Mouse (Mus musculus): ENCODE measurements around the gene Cdc42ep2. TPM values are rescaled to one million over a fixed set of nuclear protein-coding genes. Genes with fewer than 3 reads are reported as not detected.

Gene Cdc42ep2
- polyA plus RNA-seq, 1 experiment from 2014 or later, result 1.8 TPM

DNA sequence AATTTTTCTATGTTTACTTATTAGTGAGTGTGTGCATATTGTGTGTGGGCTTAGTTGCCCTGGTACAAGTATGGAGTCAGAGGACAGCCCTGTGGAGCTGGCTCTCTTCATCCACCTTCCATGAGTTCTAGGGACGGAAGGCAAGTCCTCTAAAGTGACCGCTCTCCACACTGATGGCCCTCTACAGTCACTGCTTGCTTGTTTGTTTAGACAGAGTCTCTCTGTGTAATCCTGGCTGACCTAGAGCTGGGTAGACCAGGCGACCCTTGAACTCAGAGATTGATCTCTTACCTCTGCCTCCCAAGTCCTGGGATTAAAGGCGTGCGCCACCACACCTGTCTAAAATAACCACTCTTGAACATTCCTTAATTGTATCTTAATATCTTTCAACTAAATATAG is 32.8 kb upstream of the Cdc42ep2 start:
- Histone ChIP-seq H3K27me3 (ENCODE audit: control insufficient read depth, insufficient read depth, low read length) (no peaks in the 10 kb centered on the region), H3K9me3 (ENCODE audit: control insufficient read depth, low read length) (no peaks in the 10 kb centered on the region), H3K27ac (ENCODE audit: low read depth, low read length) (no peak overlapping the region), H3K4me2 (ENCODE audit: low read depth, low read length, severe bottlenecking) (no peak overlapping the region), H3K4me1 (replicated peaks; ENCODE audit: control insufficient read depth, insufficient read depth, low read length) (peaks cover 4% of the 10 kb centered on the region; the same call in 1 of the 2 replicates), H3K36me3 (ENCODE audit: control insufficient read depth, insufficient read depth, low read length) (peaks cover 3% of the 10 kb centered on the region; the same call in 1 of the 2 replicates), H3K9ac (ENCODE audit: low read length) (no peak overlapping the region), H3K4me3 (ENCODE audit: low read depth, low read length) (no peak overlapping the region)
- WGBS, result 89% methylated on average over 5 of the region's 5 CpGs
- no peak for ATAC-seq (replicated peaks; ENCODE audit: low FRiP score)
- DNase-seq (ENCODE audit: low spot score), result no peak

DNA sequence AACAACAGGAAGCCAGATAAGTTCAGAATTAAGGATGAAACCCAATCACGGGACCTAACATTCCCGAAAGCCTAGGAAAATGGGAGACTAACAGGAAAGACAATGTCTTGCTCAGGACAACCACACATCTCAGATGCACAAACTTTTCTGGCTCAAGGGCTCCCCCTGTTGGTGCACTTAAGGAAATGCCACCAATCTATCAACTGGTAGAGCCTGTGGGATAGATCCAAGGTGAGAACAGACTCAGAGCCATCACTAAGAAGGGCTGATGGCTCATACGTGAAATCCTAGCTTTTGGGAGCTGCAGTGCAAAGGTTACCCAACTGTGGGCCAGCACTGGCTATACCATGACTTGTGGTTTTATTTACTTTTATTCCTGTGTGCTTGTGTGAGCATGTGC is 32.1 kb upstream of the Cdc42ep2 start:
- 0 out of 2 replicates have a peak, but pooled peaks cover 2% of the 10 kb centered on the region for H3K4me1 ChIP-seq (replicated peaks; ENCODE audit: control insufficient read depth, insufficient read depth, low read length)
- H3K27ac ChIP-seq (ENCODE audit: low read depth, low read length), result no peak overlapping the region
- no peaks in the 10 kb centered on the region for H3K9me3 ChIP-seq (ENCODE audit: control insufficient read depth, low read length)
- H3K4me3 ChIP-seq (ENCODE audit: low read depth, low read length), result no peak overlapping the region
- WGBS, result 35% methylated on average over 3 of the region's 3 CpGs
- ATAC-seq (replicated peaks; ENCODE audit: low FRiP score) (0 out of 2 replicates have a peak, but pooled peaks have one; percentile 58), DNase-seq (ENCODE audit: low spot score) (peak; percentile 87)
- no peak overlapping the region for H3K9ac ChIP-seq (ENCODE audit: low read length)
- peaks cover 5% of the 10 kb centered on the region; the same call in 1 of the 2 replicates for H3K36me3 ChIP-seq (ENCODE audit: control insufficient read depth, insufficient read depth, low read length)
- H3K4me2 ChIP-seq (ENCODE audit: low read depth, low read length, severe bottlenecking), result no peak overlapping the region
- no peaks in the 10 kb centered on the region for H3K27me3 ChIP-seq (ENCODE audit: control insufficient read depth, insufficient read depth, low read length)

DNA sequence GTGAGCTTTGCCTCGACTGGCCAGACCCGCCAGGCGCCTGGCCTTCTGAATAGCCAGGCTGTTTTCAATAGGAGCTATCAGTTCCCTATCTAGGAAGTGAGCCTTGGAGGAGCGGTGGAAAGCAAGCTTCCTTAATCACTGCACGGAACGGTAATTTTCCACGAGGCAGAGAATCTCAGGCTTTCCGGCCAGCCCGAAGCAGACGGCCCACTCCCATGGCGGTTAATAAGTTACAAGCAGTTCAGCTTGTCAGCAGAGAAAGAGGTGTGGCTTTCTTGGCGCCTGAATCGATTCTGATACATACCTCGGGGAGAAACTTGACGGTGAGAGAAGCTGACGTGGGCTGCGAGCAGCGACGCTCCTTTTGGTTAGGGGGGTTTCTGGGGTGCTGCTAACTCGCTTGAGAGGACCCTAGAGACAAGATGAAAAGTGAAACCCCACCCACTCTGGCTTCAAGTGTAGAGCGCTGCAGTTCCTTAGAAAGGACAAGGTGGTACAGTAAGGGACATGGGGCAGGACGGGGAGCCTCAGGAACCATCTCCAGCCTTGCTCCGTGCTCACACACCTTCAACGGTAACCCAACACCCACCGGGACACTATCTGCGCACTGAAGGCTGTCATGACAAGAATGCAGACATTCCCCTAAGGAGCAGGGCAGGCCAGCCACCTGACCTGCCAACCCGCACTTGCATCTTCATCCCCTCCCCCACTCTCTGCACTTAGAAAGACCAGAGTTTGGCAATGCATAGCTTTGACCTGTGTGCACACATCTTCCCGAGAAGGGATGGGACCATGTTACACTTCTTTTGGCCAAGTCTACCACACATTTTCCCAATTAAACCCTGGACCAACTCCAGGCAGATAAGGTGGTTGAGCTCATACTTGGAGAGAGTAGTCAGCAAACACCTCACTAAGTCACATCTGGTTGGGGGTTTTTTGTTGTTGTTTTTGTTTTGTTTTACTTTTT is 31.4 kb upstream of the Cdc42ep2 start:
- H3K9ac ChIP-seq (ENCODE audit: low read length), result no peak overlapping the region
- H3K4me2 ChIP-seq (ENCODE audit: low read depth, low read length, severe bottlenecking), result no peak overlapping the region
- H3K36me3 ChIP-seq (ENCODE audit: control insufficient read depth, insufficient read depth, low read length), result peaks cover 8% of the 10 kb centered on the region; the same call in 1 of the 2 replicates
- no peaks in the 10 kb centered on the region for H3K4me1 ChIP-seq (replicated peaks; ENCODE audit: control insufficient read depth, insufficient read depth, low read length)
- H3K9me3 ChIP-seq (ENCODE audit: control insufficient read depth, low read length), result no peaks in the 10 kb centered on the region
- 92% methylated on average over 28 of the region's 28 CpGs for WGBS
- no peaks in the 10 kb centered on the region for H3K27me3 ChIP-seq (ENCODE audit: control insufficient read depth, insufficient read depth, low read length)
- DNase-seq (ENCODE audit: low spot score), result no peak
- ATAC-seq (replicated peaks; ENCODE audit: low FRiP score), result no peak
- H3K27ac ChIP-seq (ENCODE audit: low read depth, low read length), result no peak overlapping the region
- no peak overlapping the region for H3K4me3 ChIP-seq (ENCODE audit: low read depth, low read length)

DNA sequence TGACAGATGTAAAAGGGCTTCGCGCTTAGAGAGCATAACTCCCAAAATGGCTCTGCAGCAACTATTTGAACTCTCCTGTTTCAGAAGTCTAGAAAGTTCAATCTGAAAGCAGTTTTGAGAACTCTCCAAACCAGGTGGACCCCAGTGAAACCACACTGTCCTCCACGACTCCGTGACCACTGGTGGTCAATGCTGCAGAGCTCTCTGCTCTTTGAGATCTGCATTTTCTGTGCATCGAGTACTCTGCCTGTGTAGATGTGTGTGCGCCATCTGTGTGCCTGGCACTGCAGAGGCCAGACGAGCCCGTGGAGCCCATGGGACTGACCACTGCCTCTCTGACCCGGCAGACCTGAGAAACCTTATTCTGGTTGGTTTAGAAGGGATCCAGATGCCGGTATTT is 30.3 kb upstream of the Cdc42ep2 start:
- DNase-seq (ENCODE audit: low spot score) (no peak), ATAC-seq (replicated peaks; ENCODE audit: low FRiP score) (no peak)
- H3K36me3 ChIP-seq (ENCODE audit: control insufficient read depth, insufficient read depth, low read length), result peaks cover 10% of the 10 kb centered on the region; the same call in 1 of the 2 replicates
- H3K4me1 ChIP-seq (replicated peaks; ENCODE audit: control insufficient read depth, insufficient read depth, low read length), result no peaks in the 10 kb centered on the region
- H3K9me3 ChIP-seq (ENCODE audit: control insufficient read depth, low read length), result no peaks in the 10 kb centered on the region
- no peaks in the 10 kb centered on the region for H3K27me3 ChIP-seq (ENCODE audit: control insufficient read depth, insufficient read depth, low read length)
- no peak overlapping the region for H3K27ac ChIP-seq (ENCODE audit: low read depth, low read length)
- no peak overlapping the region for H3K4me3 ChIP-seq (ENCODE audit: low read depth, low read length)
- H3K9ac ChIP-seq (ENCODE audit: low read length), result no peak overlapping the region
- WGBS, result 98% methylated on average over 10 of the region's 10 CpGs
- no peak overlapping the region for H3K4me2 ChIP-seq (ENCODE audit: low read depth, low read length, severe bottlenecking)

DNA sequence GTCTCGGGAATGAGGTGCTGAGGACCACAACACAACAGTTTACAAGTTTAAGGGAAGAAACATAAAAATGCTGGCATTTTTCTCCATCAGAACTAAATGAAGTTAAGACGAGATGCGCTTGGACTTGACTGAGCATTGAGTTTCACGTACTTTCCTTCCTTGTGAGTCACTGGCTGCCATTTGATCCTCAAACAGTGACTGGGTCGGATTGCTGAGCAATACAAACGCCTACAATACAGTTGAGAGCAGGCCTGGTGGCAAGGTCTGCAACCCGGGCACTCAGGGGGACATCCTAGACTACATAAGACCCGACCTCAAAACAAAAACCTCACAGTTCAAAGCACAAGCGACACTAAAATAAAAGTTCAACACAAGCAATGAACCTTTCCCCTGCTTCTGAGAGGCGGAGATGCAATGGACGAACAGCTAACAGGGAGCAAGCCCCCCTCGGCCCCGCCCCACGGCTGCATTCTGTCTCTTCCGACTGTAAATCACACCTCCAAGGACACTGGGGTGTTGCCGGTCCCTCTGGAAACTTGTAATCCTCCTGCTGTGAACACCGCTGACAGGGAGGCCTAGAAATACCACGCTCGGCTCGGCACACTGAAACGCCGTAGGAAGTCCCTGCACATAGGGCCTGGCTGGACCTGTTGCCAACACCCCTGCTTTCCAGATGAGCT is 29.6 kb upstream of the Cdc42ep2 start:
- H3K36me3 ChIP-seq (ENCODE audit: control insufficient read depth, insufficient read depth, low read length), result peaks cover 10% of the 10 kb centered on the region; the same call in 1 of the 2 replicates
- WGBS, result 93% methylated on average over 22 of the region's 22 CpGs

DNA sequence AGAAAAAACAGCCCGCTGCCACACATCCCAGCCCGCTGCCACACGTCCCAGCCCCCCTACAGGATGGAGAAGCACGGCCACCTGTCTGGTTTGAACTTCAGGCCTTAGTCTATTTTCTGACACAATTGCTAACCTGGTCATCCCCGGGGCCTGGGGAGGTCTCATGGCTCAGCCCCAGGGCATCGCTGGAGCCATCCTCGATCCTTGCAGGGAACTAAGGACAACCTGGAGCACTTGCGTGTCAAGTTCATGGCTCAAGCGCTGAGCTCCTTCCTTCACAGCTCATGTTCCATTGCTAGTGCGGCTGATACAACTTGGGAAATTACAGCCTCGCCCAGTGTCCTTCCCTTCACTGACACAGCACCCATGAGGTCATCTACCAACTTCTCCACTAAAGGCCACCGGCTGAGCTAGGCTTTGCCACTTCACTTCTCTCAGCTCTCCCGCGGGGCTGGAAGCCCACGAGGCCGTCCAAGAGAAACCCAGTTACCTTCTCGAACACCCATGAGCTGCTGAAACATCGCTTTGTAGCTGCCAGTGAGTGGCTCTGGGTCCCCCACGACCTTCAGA is 28.7 kb upstream of the Cdc42ep2 start:
- ATAC-seq (replicated peaks; ENCODE audit: low FRiP score), result no peak
- no peak overlapping the region for H3K4me2 ChIP-seq (ENCODE audit: low read depth, low read length, severe bottlenecking)
- no peaks in the 10 kb centered on the region for H3K27me3 ChIP-seq (ENCODE audit: control insufficient read depth, insufficient read depth, low read length)
- H3K4me1 ChIP-seq (replicated peaks; ENCODE audit: control insufficient read depth, insufficient read depth, low read length), result no peaks in the 10 kb centered on the region
- H3K36me3 ChIP-seq (ENCODE audit: control insufficient read depth, insufficient read depth, low read length), result peaks cover 10% of the 10 kb centered on the region; the same call in 1 of the 2 replicates
- H3K9me3 ChIP-seq (ENCODE audit: control insufficient read depth, low read length), result no peaks in the 10 kb centered on the region
- H3K9ac ChIP-seq (ENCODE audit: low read length), result no peak overlapping the region
- H3K4me3 ChIP-seq (ENCODE audit: low read depth, low read length), result no peak overlapping the region
- H3K27ac ChIP-seq (ENCODE audit: low read depth, low read length), result no peak overlapping the region
- 91% methylated on average over 19 of the region's 19 CpGs for WGBS
- no peak for DNase-seq (ENCODE audit: low spot score)

More for the DNA sequence above, 29.6 kb upstream of the Cdc42ep2 start:
- no peaks in the 10 kb centered on the region for H3K4me1 ChIP-seq (replicated peaks; ENCODE audit: control insufficient read depth, insufficient read depth, low read length)
- DNase-seq (ENCODE audit: low spot score) (no peak), ATAC-seq (replicated peaks; ENCODE audit: low FRiP score) (no peak)
- no peak overlapping the region for H3K9ac ChIP-seq (ENCODE audit: low read length)
- no peaks in the 10 kb centered on the region for H3K27me3 ChIP-seq (ENCODE audit: control insufficient read depth, insufficient read depth, low read length)
- no peaks in the 10 kb centered on the region for H3K9me3 ChIP-seq (ENCODE audit: control insufficient read depth, low read length)
- H3K4me3 ChIP-seq (ENCODE audit: low read depth, low read length), result no peak overlapping the region
- no peak overlapping the region for H3K4me2 ChIP-seq (ENCODE audit: low read depth, low read length, severe bottlenecking)
- no peak overlapping the region for H3K27ac ChIP-seq (ENCODE audit: low read depth, low read length)

DNA sequence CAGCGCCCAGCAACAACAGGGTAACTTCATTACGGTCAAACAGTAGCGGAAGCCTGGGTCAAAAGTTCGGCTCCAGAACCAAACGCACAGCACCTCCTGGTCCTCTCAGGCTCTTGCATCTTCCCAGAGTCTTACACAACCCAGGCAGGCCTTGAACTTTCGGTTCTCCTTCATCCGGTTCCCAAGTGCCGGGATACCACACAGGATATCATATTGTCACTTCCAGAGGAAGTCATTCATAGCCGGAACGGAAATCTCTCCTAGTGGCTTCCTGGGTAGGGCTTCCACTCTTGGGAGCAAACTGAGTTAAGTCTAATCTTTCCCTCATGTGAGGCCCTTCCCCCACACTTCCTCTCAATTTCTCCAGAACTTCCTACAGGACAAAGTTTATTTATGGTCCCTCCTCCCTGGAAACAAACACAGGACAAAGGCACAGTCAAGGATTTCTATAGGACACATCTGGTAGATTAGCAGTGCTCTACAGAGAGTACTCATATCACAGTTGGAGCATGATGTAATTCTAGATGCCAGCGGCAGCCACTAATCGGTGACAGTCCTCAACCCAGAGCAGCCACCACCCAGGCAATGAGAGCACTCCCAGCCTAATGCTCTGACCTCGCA is 27.6 kb upstream of the Cdc42ep2 start:
- H3K27me3 ChIP-seq (ENCODE audit: control insufficient read depth, insufficient read depth, low read length), result no peaks in the 10 kb centered on the region
- H3K4me1 ChIP-seq (replicated peaks; ENCODE audit: control insufficient read depth, insufficient read depth, low read length), result no peaks in the 10 kb centered on the region
- H3K36me3 ChIP-seq (ENCODE audit: control insufficient read depth, insufficient read depth, low read length), result peaks cover 10% of the 10 kb centered on the region; the same call in 1 of the 2 replicates
- no peak overlapping the region for H3K9ac ChIP-seq (ENCODE audit: low read length)
- WGBS, result 86% methylated on average over 13 of the region's 13 CpGs
- H3K9me3 ChIP-seq (ENCODE audit: control insufficient read depth, low read length), result no peaks in the 10 kb centered on the region
- H3K4me2 ChIP-seq (ENCODE audit: low read depth, low read length, severe bottlenecking), result no peak overlapping the region
- no peak overlapping the region for H3K27ac ChIP-seq (ENCODE audit: low read depth, low read length)
- no peak for DNase-seq (ENCODE audit: low spot score)
- H3K4me3 ChIP-seq (ENCODE audit: low read depth, low read length), result no peak overlapping the region
- no peak for ATAC-seq (replicated peaks; ENCODE audit: low FRiP score)

DNA sequence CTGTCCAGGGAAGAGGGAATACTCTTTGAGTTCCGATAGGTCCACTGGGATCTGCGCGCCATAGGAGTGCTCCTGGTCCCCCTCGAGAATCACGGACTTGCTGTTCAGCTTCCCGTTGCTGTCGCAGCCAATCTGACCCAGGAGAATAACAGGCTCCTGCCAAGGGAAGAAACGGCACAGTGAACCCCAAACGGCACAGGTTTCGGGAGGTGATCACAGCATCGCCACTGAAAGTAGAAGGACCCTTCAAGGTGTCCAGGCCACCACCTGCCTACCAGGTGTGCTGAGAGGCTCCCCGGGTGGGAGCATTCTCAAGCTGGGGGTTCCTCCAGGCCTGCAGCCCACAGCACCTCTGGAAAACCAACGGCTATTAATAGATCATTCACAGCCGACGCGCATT is 27.0 kb upstream of the Cdc42ep2 start:
- no peaks in the 10 kb centered on the region for H3K4me1 ChIP-seq (replicated peaks; ENCODE audit: control insufficient read depth, insufficient read depth, low read length)
- no peak overlapping the region for H3K4me2 ChIP-seq (ENCODE audit: low read depth, low read length, severe bottlenecking)
- H3K27ac ChIP-seq (ENCODE audit: low read depth, low read length), result no peak overlapping the region
- ATAC-seq (replicated peaks; ENCODE audit: low FRiP score) (no peak), DNase-seq (ENCODE audit: low spot score) (no peak)
- H3K4me3 ChIP-seq (ENCODE audit: low read depth, low read length), result no peak overlapping the region
- H3K27me3 ChIP-seq (ENCODE audit: control insufficient read depth, insufficient read depth, low read length), result no peaks in the 10 kb centered on the region
- no peak overlapping the region for H3K9ac ChIP-seq (ENCODE audit: low read length)
- no peaks in the 10 kb centered on the region for H3K9me3 ChIP-seq (ENCODE audit: control insufficient read depth, low read length)
- WGBS, result 92% methylated on average over 16 of the region's 16 CpGs
- peaks cover 10% of the 10 kb centered on the region; the same call in 1 of the 2 replicates for H3K36me3 ChIP-seq (ENCODE audit: control insufficient read depth, insufficient read depth, low read length)

All from forebrain, embryonic 11.5 days (tissue).